Mouse (Mus musculus): ENCODE data around the gene Gm11237.
"Not testable (repeated sequence)": the region's sequence is repeated elsewhere in the genome, so short reads cannot be mapped to it uniquely, and the experiment has no call there.

Gene Gm11237

GRCm38 (mm10) chr4:73622684-73623083 lies at the start of gene Gm11237:
Gm11237 (plus strand) TSS chr4:73622984.
- DNase-seq (ENCODE audit: extremely low spot score, low spot score) = not testable (repeated sequence)

GRCm38 (mm10) chr4:73599248-73599647 lies 23.5 kb upstream of the Gm11237 start:
- no peak for DNase-seq (ENCODE audit: extremely low spot score, low spot score)

- not testable (repeated sequence) for DNase-seq (ENCODE audit: extremely low spot score, low spot score)
These were observed 15.2 kb upstream of the Gm11237 start, which contains the start of gene Gm11238 for GRCm38 (mm10) chr4:73607581-73607980. Gm11238 (plus strand) TSS chr4:73607881.

GRCm38 (mm10) chr4:73637821-73638220 lies 15.0 kb downstream of the Gm11237 start, which contains the start of gene Gm11236:
Gm11236 (plus strand) TSS chr4:73638121.
- DNase-seq (ENCODE audit: extremely low spot score, low spot score) = not testable (repeated sequence)

- not testable (repeated sequence) for DNase-seq (ENCODE audit: extremely low spot score, low spot score)
These were observed 39.1 kb downstream of the Gm11237 start for GRCm38 (mm10) chr4:73661864-73662263.

- DNase-seq (ENCODE audit: extremely low spot score, low spot score) = not testable (repeated sequence)
These were observed 45.3 kb downstream of the Gm11237 start, which contains the start of gene Gm11239 for GRCm38 (mm10) chr4:73668054-73668453. Gm11239 (plus strand) TSS chr4:73668354.

Data from neural tube, embryonic 10.5 days (tissue).